Mouse (Mus musculus): ENCODE measurements at regions not wholly inside any gene's neighbourhood (a gene's known extent, or its start where the extent isn't known, plus 50 kb on each side); places are given as distances from the start of the nearest gene placed in this dataset.
"Not testable (repeated sequence)": the region's sequence is repeated elsewhere in the genome, so short reads cannot be mapped to it uniquely, and the experiment has no call there.

- DNase-seq = not testable (repeated sequence)
Observed at GRCm38 (mm10) chr7:125183011-125183410, 261.5 kb upstream of the Kdm8 start.

- DNase-seq = no peak
Observed at GRCm38 (mm10) chr7:125185037-125185679, 259.3 kb upstream of the Kdm8 start.

DNA sequence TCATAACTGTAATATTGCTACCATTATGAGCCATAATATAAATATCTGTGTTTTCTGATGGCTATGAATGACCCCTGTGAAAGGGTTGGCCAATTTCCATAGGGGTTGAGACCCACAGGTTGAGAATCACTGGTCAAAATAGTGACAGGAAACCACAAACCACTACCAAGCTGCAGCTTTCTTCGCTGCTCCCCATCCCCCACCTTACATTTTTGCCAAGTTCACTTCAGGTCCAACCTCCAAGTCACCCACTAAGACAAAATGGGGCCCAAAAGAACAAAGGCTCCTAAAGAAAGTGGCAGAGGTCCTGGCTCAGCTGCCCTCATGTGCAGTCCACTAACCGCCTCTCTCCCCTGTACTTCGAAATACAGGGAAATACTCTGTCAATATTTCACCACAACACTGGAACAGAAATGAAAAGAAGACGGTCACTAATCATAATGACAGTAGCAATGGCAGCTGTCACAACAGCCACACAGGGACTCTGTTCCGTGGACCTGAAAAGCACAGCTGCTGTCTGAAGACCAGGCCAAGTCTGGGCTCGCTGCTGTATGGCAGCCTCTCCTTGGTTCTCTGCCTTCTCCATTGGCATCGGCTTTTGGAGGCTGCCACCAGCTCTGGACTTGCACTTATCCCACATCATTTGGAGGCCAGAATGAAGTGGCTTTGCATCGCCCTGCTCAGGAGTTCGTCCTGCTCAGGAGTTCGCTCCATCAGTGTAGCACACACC lies 257.3 kb upstream of the Kdm8 start:
- no peak for DNase-seq

DNA sequence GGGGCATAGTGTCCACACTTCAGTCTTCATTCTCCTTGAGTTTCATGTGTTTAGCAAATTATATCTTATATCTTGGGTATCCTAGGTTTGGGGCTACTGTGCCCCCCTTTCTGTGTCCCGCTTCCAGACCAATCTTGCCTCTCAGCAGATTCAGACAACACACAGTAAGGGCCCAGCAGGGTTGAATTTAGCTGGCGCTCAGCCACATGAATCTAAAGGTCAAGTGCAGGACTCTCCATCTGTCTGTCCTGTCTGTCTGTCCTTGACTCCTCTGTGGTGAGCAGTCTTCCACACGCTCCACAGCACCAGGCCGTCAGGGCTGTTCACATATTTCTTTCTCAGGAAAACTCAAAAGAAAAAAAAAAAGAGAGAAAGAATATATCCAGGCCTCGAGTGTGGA lies 255.5 kb upstream of the Kdm8 start:
- no peak for DNase-seq

DNA sequence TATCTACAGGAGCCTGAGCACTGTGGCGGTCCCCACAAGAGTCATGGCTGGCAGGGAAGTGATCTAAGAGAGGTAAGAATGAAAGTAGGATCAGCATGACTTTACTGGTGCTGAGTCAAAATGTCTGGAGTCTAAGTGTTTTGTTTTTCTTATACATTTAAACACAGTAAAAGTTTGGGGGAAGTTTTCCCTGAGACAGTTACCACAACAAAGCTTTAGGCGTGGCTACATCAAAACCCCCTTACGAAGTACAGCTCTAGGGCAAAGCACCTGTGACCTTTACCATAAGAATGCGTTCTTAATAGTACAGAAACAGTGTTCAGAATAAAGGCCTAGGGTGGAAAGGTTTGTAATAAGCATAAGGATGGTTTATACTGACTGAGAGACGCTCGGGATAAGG lies 254.4 kb upstream of the Kdm8 start:
- DNase-seq = no peak

- DNase-seq = no peak
Observed at GRCm38 (mm10) chr7:125191313-125191712, 253.2 kb upstream of the Kdm8 start.

- no peak for DNase-seq
Observed at GRCm38 (mm10) chr7:125211346-125211973, 233.0 kb upstream of the Kdm8 start.

DNA sequence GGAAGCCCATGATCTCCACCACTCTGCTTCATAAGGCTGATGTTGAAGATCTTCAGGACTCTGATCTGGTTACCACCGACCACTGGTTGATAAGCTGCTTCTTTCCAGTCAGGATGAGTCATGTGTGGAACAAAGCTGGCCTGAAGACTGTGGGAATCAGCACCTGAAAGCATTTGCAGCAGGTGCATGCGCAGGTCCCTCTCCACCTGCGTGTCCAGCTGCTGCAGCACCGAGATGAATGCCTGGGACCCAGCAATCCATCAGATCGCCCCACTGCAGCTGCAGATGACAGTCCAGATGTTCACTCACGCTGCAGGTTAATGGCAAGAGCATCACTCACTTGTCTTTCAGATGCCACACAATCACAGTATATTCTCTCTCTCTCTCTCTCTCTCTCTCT lies 230.4 kb upstream of the Kdm8 start:
- DNase-seq = no peak

- no peak for DNase-seq
Observed at GRCm38 (mm10) chr7:125217630-125218029, 226.8 kb upstream of the Kdm8 start.

- DNase-seq = no peak
Observed at GRCm38 (mm10) chr7:125222684-125223083, 221.8 kb upstream of the Kdm8 start.

- DNase-seq = no peak
Observed at GRCm38 (mm10) chr7:125234911-125235310, 209.6 kb upstream of the Kdm8 start.

GRCm38 (mm10) chr7:125237026-125237425 lies 207.4 kb upstream of the Kdm8 start:
- DNase-seq = no peak

GRCm38 (mm10) chr7:125243021-125243420 lies 201.5 kb upstream of the Kdm8 start:
- no peak for DNase-seq

DNA sequence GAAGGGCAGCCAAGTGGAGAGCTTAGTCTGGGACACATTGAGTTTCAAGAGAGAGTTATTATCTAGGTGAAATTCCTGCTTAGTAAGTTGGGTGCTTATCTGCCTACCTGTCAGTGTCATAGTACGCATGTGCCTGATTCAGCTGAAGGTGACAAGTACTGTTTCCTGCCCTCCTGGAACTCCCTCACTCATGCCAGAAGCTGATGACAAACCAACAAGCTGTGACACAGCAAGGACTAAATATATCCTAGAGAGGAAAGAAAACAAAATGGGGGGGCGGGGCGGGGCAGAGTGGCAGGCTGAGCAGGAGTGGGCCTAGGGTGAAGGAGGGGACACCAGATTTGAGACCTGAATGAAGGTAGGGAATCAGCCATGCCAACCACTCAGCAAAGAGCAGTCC lies 196.1 kb upstream of the Kdm8 start:
- no peak for DNase-seq

- no peak for DNase-seq
Observed at GRCm38 (mm10) chr7:125250385-125250784, 194.1 kb upstream of the Kdm8 start.

DNA sequence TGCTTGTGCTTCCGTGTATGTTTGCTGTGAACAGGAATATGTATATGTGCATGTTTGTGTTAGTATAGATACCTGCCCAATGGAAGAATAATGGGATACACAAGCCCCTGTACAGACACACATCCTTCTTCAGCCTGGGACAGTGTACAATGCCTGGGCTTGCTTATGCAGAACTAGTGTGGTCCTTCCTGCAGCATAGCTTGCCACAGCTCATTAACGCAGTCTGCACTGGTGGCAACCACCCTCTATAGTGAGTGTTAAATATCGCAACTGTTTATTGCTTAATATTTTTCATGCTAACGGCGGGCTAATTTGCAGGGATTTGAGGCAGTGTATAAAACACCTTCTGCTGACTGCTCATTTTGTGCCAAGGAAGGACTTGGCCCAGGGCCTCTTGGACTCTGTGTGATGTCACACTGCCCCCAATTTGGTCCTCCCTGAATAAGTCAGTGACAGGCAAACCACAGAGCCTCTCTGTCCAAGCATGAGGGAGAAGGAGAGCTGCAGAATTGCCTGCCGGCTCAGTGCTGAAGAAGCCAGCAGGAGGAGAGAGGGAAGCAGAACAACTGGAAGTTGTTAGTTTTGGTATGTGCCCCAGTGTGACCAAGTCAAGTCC lies 193.4 kb upstream of the Kdm8 start:
- DNase-seq = no peak

DNA sequence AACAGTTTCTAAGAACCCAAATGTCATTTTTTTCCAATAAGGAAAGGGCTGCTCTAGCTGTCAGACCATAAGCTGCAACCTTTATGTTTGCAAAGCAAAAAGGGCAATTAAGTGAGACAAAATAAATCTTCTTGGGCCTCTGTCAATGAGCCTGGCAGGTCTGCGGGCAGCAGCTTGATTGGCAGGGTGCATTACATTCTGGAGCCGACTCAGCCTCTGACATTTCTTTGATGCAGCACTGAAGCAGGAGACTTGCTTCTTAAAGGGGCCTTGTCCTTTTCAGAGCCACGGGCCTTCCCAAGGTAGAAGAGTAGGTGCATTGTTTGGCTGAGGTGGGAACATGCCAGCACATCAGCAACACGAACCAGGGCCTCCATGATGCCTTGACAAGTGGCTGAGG lies 190.2 kb upstream of the Kdm8 start:
- no peak for DNase-seq

DNA sequence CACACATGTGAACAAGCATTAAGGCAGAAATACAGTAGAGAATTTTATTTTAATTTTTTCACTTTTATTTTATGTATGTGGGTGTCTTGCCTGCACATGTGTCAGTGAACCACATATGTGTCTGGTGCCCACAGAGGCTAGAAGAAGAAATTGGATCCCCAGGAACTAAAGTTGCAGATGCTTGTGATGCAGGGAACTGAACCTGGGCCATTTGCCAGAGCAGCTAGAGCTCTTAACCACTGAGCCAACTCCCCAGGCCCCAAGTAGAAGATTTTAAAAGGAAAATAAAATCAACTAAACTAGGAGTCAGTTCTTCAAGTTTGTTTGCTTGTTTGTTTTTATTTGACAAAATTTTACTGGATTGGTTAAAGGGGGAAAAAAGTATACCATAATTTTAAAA lies 185.5 kb upstream of the Kdm8 start:
- DNase-seq = no peak

- DNase-seq = no peak
Observed at GRCm38 (mm10) chr7:125262133-125262532, 182.3 kb upstream of the Kdm8 start.

DNA sequence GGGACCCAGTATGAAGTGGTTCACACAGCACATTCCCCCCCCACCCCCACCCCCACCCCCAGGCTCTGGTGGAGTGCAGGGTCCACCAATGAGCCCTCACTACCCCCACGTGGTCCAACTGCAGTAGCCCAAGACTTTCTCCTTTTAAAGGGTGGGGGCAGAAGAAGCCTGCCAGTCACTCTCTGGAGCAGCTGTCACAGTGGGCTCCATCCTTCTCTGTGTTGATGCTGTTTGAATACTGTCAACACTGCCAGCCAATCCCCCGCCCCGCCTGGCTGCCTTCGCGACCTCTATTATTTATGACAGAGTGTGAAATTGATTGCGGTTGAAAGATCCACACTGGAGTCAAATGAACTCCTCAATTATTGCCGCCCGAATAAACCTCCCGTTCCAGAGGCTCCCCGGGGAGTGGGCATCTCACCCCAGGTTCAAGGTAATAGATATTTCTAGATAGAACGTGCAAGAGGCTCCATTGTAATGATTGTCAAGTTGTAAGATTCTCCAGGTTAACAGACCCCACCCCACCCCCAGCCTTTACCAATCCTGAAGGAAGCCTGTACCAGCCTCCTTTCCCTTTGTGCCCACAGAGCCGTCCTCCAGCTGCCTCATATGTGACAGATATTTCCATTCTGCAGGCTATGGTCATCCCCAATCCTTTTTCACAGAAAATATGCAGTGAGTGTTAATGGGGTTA lies 181.7 kb upstream of the Kdm8 start:
- DNase-seq = no peak

GRCm38 (mm10) chr7:125263756-125264155 lies 180.7 kb upstream of the Kdm8 start:
- DNase-seq = no peak

DNA sequence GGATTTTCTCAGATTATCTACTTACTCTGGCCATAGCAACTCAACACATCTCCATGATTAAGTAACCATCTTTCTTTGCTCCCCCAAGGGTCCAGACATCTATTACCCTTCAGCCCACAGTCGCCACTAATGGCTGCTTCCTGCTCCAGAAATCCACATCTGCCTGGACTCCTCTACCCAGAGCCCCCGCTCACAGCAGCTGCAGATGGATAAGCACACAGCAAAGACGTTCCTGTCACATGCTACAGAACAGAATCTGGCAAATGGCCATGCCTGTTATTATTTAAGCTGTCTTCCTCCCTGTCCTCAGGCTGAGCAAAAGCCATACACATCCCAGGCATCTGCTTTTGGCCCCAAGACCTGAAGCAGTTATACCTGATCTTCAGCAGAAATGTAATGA lies 173.8 kb upstream of the Kdm8 start:
- DNase-seq = no peak

- DNase-seq = no peak
Observed at GRCm38 (mm10) chr7:125271356-125271755, 173.1 kb upstream of the Kdm8 start.

All from cerebellum, adult 8-10 months (tissue).